Mouse (Mus musculus): Measurements from ENCODE around the gene Fgfr4. TPM values are rescaled to one million over a fixed set of nuclear protein-coding genes. Genes with fewer than 3 reads are reported as not detected.
A peak's percentile ranks its signal among the peaks of the same experiment; 100 is the strongest.

The Fgfr4 gene
- polyA plus RNA-seq, 1 experiment from 2014 or later = 0.20 TPM

DNA sequence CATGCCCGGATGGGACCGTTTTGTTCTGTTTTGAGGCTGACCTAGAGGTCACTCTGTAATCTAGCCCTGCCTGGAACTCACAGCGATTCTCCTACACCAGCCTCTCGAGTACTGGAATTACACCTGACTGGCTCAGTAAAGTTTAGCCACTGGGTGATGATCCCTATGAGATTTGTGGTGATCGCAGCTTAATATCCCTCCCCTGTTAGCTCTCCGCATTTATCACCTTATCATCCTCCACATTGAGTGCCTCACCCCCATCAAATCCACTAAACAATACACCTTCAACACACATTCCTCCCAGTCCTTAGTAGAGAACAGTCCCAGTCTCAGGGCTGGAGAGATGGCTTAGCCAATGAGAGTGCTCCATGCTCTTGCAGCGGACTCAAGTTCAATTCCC lies 9.9 kb downstream of the Fgfr4 start:
- Histone ChIP-seq H3K36me3 (replicated peaks) (no peaks in the 10 kb centered on the region), H3K9ac (no peak overlapping the region), H3K27ac (no peak overlapping the region), H3K4me2 (no peak overlapping the region), H3K4me3 (replicated peaks) (no peak overlapping the region), H3K27me3 (no peaks in the 10 kb centered on the region), H3K4me1 (no peaks in the 10 kb centered on the region), H3K9me3 (no peaks in the 10 kb centered on the region)
- WGBS = 62% methylated on average over 7 of the region's 7 CpGs
- no peak for ATAC-seq (ENCODE audit: low FRiP score)

DNA sequence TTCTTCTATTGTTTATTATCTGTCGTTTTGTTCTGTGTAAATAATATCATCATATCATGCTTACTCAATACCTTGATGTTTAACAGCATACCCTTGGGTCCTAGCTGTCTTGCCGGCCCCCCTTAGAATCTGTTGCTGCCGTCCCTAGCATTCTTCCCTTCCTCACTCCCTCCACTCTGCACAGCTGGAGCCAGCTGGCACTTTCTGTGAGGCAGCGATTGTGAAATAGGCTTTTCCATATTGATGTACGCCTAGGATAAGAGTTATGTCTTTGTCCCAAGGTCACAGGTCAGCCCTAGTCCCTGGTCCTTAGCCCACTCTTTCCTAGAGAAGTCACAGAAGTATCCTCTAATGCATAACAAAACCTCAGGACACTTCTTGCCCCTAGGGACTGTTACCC lies 11.1 kb downstream of the Fgfr4 start:
- Histone ChIP-seq H3K27ac (no peak overlapping the region), H3K27me3 (no peaks in the 10 kb centered on the region), H3K4me3 (replicated peaks) (no peak overlapping the region), H3K36me3 (replicated peaks) (no peaks in the 10 kb centered on the region), H3K9me3 (no peaks in the 10 kb centered on the region), H3K4me2 (no peak overlapping the region), H3K9ac (no peak overlapping the region), H3K4me1 (no peaks in the 10 kb centered on the region; the same call in 1 of the 2 replicates)
- WGBS = 76% methylated on average over 5 of the region's 5 CpGs
- ATAC-seq (ENCODE audit: low FRiP score) = no peak

DNA sequence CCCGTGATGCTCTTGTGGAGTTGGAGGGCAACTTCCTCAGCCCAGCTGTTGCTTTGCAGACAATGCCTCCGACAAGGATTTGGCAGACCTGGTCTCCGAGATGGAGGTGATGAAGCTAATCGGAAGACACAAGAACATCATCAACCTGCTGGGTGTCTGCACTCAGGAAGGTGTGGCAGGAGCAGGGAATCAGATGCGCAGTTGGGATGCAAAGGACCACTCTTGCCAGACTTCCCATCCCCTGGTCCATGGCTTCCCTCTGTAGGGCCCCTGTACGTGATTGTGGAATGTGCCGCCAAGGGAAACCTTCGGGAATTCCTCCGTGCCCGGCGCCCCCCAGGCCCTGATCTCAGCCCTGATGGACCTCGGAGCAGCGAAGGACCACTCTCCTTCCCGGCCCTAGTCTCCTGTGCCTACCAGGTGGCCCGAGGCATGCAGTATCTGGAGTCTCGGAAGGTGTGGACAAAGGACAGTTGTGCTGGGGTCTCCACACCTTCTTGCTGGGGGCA lies 13.4 kb downstream of the Fgfr4 start:
- H3K4me2 ChIP-seq = no peak overlapping the region
- H3K36me3 ChIP-seq (replicated peaks) = no peaks in the 10 kb centered on the region
- H3K9me3 ChIP-seq = no peaks in the 10 kb centered on the region
- H3K9ac ChIP-seq = no peak overlapping the region
- no peak overlapping the region for H3K27ac ChIP-seq
- WGBS = 94% methylated on average over 16 of the region's 16 CpGs
- peaks cover 10% of the 10 kb centered on the region for H3K4me1 ChIP-seq
- ATAC-seq (ENCODE audit: low FRiP score) = no peak
- no peaks in the 10 kb centered on the region for H3K27me3 ChIP-seq
- H3K4me3 ChIP-seq (replicated peaks) = no peak overlapping the region

DNA sequence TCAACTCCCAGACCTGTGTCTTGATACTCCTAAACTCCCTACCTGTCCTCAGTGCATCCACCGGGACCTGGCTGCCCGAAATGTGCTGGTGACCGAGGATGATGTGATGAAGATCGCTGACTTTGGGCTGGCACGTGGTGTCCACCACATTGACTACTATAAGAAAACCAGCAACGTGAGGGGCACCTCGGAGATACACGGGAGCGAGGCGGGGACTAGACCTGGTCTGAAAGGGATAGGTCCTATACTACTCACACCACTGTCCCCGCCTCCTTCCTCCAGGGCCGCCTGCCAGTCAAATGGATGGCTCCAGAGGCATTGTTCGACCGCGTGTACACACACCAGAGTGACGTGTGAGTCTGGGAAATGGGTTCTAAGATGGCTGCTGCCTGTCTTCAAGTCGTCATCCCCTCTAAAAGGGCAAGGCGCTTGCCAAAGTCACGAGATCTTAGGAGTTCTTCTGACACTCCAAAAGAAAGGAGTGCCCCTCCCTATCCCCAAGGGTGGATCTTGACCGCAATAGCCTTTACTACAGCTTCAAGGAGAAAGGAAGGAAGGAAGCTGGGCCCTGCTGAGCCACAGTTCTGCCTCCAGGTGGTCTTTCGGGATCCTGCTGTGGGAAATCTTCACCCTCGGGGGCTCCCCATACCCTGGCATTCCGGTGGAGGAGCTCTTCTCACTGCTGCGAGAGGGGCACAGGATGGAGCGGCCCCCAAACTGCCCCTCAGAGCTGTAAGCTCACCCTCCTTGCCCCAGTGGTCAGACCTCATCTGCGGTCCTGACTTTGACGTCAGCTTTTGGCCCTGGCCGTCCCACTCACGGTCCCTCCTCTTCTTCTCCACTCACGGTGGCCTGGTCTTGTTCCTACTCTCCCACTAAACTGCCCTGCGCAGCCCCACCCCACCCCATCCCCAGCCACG lies 14.6 kb downstream of the Fgfr4 start:
- Histone ChIP-seq H3K9me3 (no peaks in the 10 kb centered on the region), H3K27ac (no peak overlapping the region), H3K4me2 (no peak overlapping the region), H3K27me3 (no peaks in the 10 kb centered on the region), H3K36me3 (replicated peaks) (no peaks in the 10 kb centered on the region), H3K9ac (no peak overlapping the region), H3K4me1 (peaks cover 16% of the 10 kb centered on the region), H3K4me3 (replicated peaks) (no peak overlapping the region)
- ATAC-seq (ENCODE audit: low FRiP score) = no peak
- WGBS = 92% methylated on average over 32 of the region's 32 CpGs

DNA sequence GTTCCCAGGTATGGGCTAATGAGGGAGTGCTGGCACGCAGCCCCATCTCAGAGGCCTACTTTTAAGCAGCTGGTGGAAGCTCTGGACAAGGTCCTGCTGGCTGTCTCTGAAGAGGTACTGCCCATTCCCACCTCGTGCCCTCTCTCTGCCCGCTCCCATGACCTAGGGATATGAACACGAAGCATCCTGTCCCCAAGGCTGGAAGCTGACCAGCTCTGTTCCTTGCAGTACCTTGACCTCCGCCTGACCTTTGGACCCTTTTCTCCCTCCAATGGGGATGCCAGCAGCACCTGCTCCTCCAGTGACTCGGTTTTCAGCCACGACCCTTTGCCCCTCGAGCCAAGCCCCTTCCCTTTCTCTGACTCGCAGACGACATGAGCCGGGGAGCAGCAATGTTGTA lies 15.4 kb downstream of the Fgfr4 start:
- ATAC-seq (ENCODE audit: low FRiP score) = no peak
- no peak overlapping the region for H3K4me2 ChIP-seq
- H3K27ac ChIP-seq = no peak overlapping the region
- H3K27me3 ChIP-seq = no peaks in the 10 kb centered on the region; the same call in 1 of the 2 replicates
- WGBS = 90% methylated on average over 10 of the region's 11 CpGs
- no peaks in the 10 kb centered on the region for H3K9me3 ChIP-seq
- no peaks in the 10 kb centered on the region for H3K36me3 ChIP-seq (replicated peaks)
- no peak overlapping the region for H3K9ac ChIP-seq
- peaks cover 18% of the 10 kb centered on the region for H3K4me1 ChIP-seq
- no peak overlapping the region for H3K4me3 ChIP-seq (replicated peaks)

DNA sequence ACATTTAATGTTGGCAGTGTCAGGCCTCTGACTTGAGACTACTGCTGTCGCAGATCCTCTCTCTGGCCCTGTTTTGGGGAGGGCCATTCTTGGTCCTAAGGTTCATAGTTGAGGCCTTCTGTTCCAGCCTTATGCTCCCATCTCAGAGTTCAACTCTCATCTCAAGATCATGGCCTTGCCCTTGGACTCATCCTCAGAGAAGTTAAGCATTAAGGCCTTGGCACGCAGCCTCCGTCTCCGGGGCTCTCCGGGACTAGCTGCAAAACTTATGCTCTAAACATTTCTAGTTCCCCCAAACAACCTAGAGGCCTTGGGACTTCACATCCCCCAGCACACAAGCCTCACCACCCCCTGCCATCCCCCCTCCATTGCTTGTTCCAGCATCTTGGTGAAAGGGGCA lies 15.8 kb downstream of the Fgfr4 start:
- no peaks in the 10 kb centered on the region for H3K9me3 ChIP-seq
- H3K4me3 ChIP-seq (replicated peaks) = no peak overlapping the region
- WGBS = 97% methylated on average over 5 of the region's 5 CpGs
- no peaks in the 10 kb centered on the region; the same call in 1 of the 2 replicates for H3K27me3 ChIP-seq
- ATAC-seq (ENCODE audit: low FRiP score) = no peak
- no peak overlapping the region for H3K9ac ChIP-seq
- H3K4me1 ChIP-seq = peaks cover 18% of the 10 kb centered on the region
- no peaks in the 10 kb centered on the region for H3K36me3 ChIP-seq (replicated peaks)
- no peak overlapping the region for H3K4me2 ChIP-seq
- no peak overlapping the region for H3K27ac ChIP-seq

DNA sequence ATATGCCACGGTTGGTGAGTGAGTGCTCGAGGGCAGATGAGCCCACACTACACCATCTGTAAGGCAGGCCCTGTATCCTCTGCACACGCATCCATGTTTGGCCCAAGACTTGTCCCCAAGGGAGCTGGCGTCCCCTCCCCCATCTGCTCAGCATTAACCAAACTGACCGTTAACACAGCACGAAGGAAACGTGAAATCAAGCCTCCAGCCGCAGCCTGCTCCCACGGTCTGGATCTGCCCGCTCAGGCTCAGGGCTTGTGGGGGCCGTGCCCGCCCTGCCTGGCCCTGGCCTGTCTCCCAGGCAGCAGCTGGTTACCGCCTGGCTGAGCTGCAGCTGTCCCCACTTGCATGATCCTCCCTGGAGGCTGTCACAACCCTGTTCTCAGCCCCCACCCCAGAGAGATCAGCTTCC lies 16.5 kb downstream of the Fgfr4 start:
- no peaks in the 10 kb centered on the region for H3K9me3 ChIP-seq
- H3K27ac ChIP-seq = peak overlapping the region; percentile 25; the same call in 1 of the 2 replicates
- H3K27me3 ChIP-seq = no peaks in the 10 kb centered on the region; the same call in 1 of the 2 replicates
- ATAC-seq (ENCODE audit: low FRiP score) = peak; percentile 61; the same call in 1 of the 2 replicates
- H3K4me3 ChIP-seq (replicated peaks) = no peak overlapping the region
- peak overlapping the region; percentile 17; the same call in 1 of the 2 replicates for H3K9ac ChIP-seq
- no peaks in the 10 kb centered on the region for H3K36me3 ChIP-seq (replicated peaks)
- WGBS = 78% methylated on average over 13 of the region's 13 CpGs
- peaks cover 18% of the 10 kb centered on the region for H3K4me1 ChIP-seq
- H3K4me2 ChIP-seq = no peak overlapping the region

DNA sequence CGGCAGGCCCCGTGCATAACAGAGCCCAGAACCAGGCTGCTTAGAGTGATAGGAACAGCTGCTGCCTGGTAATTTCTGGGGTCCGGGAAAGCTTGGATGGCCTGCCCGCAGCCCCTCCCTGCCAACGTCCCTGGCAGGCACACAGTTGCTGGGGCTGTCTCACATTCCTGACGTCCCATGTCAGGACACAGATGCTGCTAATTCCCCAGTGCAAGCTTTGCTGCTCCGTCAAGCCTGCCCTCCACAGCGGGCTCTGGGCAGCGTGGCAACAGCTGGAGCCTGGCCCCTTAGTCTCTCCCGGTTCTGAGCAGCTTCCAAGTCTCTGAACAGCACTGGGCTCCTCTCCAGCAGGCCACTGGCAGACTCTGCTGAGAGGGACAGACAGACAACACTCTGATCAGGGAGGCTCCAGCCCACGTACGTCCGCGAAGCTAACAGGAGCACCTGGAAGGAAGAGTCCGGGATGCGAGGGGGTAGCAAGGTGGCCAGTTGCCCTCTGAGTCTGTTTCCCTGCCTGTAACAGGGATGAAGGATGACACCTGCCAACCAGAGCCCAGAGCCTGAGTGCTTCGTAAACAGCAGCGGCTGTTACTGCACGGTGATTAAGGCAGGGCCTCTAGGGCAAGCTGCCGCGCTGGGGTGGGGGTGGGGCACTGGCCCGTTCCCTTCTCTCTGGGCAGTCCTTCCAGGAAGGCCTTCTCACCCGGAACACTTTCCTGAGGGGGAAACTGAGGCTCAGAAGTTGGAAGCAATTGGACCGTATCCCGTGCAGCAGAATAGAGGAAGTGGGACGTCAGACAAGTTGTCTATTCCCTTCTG lies 19.3 kb downstream of the Fgfr4 start:
- H3K9ac ChIP-seq = 0 out of 2 replicates have a peak overlapping the region, but pooled peaks have one; percentile 21
- WGBS = 17% methylated on average over 26 of the region's 26 CpGs

DNA sequence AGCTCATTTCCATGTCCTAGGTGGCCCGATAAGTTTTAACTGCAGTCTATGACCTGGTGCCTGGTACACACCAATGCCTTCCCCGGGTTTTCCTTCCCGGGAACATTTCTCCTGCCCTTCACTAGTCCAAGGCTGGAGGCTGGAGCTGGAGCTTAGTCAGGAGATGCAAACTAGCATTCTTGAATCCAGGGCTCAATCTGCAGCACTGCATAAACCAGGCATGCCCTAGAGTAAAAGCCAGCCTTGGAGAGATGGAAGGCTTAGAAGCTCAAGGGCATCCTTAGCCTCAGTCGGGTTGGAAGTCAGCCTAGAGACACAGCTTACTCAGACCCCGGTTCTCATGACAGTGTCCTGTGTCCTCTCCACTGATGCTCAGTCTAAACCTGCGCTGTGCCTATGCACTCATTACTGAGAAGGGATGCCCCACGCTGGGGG lies 19.9 kb downstream of the Fgfr4 start:
- no peak overlapping the region for H3K4me3 ChIP-seq (replicated peaks)
- H3K9ac ChIP-seq = no peak overlapping the region
- no peak for ATAC-seq (ENCODE audit: low FRiP score)
- no peaks in the 10 kb centered on the region; the same call in 1 of the 2 replicates for H3K27me3 ChIP-seq
- peak overlapping the region; percentile 42 for H3K4me2 ChIP-seq
- WGBS = 48% methylated on average over 7 of the region's 7 CpGs
- no peak overlapping the region for H3K27ac ChIP-seq
- peaks cover 18% of the 10 kb centered on the region for H3K4me1 ChIP-seq
- H3K36me3 ChIP-seq (replicated peaks) = no peaks in the 10 kb centered on the region
- H3K9me3 ChIP-seq = no peaks in the 10 kb centered on the region

More for the DNA sequence above, 19.3 kb downstream of the Fgfr4 start:
- peaks cover 18% of the 10 kb centered on the region for H3K4me1 ChIP-seq
- peak overlapping the region; percentile 65 for H3K27ac ChIP-seq
- no peaks in the 10 kb centered on the region; the same call in 1 of the 2 replicates for H3K27me3 ChIP-seq
- H3K4me2 ChIP-seq = peak overlapping the region; percentile 42
- no peaks in the 10 kb centered on the region for H3K9me3 ChIP-seq
- peak; percentile 60 for ATAC-seq (ENCODE audit: low FRiP score)
- H3K4me3 ChIP-seq (replicated peaks) = no peak overlapping the region
- no peaks in the 10 kb centered on the region for H3K36me3 ChIP-seq (replicated peaks)

DNA sequence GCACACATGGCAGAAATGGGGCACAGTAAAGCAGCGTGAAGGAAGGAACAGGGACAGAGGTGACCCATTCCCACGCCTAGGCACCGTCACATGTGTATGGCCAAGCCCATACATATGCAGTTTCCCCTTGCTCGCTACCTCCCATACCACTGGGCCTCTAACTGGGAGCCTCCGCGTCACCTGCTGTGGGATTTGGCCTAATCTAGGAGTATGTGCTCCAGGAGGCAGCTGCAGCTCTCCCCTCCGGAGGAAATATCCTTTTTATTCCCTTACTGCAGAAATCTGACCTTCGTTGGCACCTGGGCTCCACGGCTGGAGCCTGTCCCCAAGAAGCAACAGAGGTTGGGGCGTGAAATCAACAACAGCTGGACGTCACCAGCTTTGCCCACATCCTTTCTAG lies 21.9 kb downstream of the Fgfr4 start:
- Histone ChIP-seq H3K27ac (no peak overlapping the region), H3K27me3 (no peaks in the 10 kb centered on the region; the same call in 1 of the 2 replicates), H3K4me3 (replicated peaks) (no peak overlapping the region), H3K4me1 (peaks cover 10% of the 10 kb centered on the region), H3K9me3 (no peaks in the 10 kb centered on the region), H3K9ac (no peak overlapping the region), H3K4me2 (no peak overlapping the region), H3K36me3 (replicated peaks) (no peaks in the 10 kb centered on the region)
- no peak for ATAC-seq (ENCODE audit: low FRiP score)
- 74% methylated on average over 11 of the region's 11 CpGs for WGBS

DNA sequence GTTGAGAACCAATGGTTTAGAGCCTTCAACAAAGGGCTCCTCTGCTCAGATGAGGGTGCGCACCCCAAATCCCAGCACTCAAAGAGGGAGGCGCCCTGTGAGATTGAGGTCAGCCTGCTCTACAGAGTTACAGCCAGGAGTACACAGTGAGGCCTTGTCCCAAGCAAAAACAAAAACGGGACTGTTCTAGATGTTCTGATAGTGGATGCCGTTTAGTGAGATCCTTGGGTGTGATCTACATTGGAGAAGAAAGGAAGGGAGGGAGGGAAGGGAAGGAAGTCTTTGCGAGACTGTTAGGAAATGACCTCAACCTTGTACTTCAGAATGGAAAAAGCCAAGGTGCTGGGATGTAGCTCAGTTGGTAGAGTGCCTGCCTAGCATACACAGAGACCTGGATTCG lies 23.8 kb downstream of the Fgfr4 start:
- no peak overlapping the region for H3K9ac ChIP-seq
- peaks cover 8% of the 10 kb centered on the region for H3K4me1 ChIP-seq
- WGBS = 89% methylated on average over 6 of the region's 6 CpGs
- H3K27me3 ChIP-seq = no peaks in the 10 kb centered on the region; the same call in 1 of the 2 replicates
- H3K9me3 ChIP-seq = no peaks in the 10 kb centered on the region
- H3K36me3 ChIP-seq (replicated peaks) = no peaks in the 10 kb centered on the region
- H3K27ac ChIP-seq = no peak overlapping the region
- H3K4me2 ChIP-seq = no peak overlapping the region
- no peak overlapping the region for H3K4me3 ChIP-seq (replicated peaks)
- no peak for ATAC-seq (ENCODE audit: low FRiP score)

DNA sequence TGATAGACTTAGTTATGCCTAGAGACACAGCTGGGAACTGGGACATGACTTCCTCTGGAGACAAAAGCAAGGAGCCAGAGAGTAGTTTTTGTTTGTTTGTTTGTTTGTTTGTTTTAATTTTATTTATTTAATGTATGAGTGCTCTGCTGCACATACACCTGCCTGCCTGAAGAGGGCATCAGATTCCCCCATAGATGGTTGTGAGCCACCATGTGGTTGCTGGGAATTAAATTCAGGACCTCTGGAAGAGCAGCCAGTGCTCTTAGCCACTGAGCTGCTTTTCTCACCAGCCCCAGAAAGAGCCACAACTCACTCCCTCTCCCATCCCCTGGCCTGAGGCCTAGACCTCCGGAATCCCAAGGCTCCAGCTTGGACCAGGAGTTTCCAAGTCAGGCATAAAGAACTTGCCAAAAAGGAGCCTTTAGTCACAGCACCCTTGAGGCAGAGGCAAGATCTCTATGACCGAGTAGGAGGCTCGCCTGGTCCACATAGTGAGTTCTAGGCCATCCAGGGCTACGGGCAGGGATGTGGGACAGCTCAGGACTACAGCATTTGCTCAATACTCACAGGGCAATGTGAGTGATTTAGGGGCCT lies 25.6 kb downstream of the Fgfr4 start:
- 66% methylated on average over 4 of the region's 4 CpGs for WGBS
- no peak for ATAC-seq (ENCODE audit: low FRiP score)
- peaks cover 10% of the 10 kb centered on the region for H3K4me1 ChIP-seq
- no peak overlapping the region for H3K4me2 ChIP-seq
- H3K27ac ChIP-seq = 0 out of 2 replicates have a peak overlapping the region, but pooled peaks have one; percentile 47
- H3K9ac ChIP-seq = no peak overlapping the region
- no peaks in the 10 kb centered on the region for H3K9me3 ChIP-seq
- no peaks in the 10 kb centered on the region for H3K27me3 ChIP-seq
- H3K4me3 ChIP-seq (replicated peaks) = no peak overlapping the region
- no peaks in the 10 kb centered on the region for H3K36me3 ChIP-seq (replicated peaks)

Data from forebrain, embryonic 12.5 days (tissue).